Mouse (Mus musculus): ENCODE measurements around the gene 4930556J24Rik.

DNA sequence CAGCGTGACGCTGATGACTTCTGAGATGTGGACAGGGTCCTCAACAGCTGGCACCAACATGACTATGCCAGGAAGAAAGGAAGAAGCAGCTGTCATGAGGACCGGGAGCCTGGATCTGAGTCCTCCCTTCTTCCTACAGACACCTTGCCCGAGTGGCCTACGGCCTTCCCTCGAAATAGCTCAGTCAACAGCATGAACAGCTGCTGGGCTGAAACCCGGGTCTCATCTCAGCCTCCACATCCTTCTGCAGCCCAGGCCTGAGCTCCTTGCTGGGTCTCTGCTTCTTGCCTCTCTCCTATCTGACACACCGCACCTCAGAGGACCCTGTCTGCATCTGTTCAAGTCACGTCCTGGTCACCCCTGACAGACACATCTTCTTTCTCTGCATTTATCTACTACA is 54.5 kb downstream of the 4930556J24Rik start:
- TF ChIP-seq CTCF (conservative IDR thresholded peaks at IDR 0.05; ENCODE audit: insufficient read depth, insufficient read length, low read depth, low read length) = no peak
- no peak for TF ChIP-seq POLR2A (IDR thresholded peaks at IDR 0.05; ENCODE audit: low read depth, low read length)
